ENCODE assay signal across 8 mouse cellular contexts in genomic region chr7:38107371-38108259, GRCm38 (mm10). TPM values are rescaled to one million over a fixed set of nuclear protein-coding genes. Genes with fewer than 3 reads are reported as not detected.
DNase-seq lines count a peak whose midpoint lies in the region; ATAC-seq and TF ChIP-seq lines count a peak whose summit lies in the region.

Gene Ccne1 (minus strand): TSS chr7:38107534.

- WGBS in cerebellum, adult 2 months: 1% methylated on average over 101 of the region's 102 CpGs
- WGBS in hindbrain, embryonic 10.5 days: under 1% methylated on average over 102 of the region's 102 CpGs
- under 1% methylated on average over 49 of the region's 102 CpGs for WGBS in lung, postnatal 0 days

- peak within 1 kb of the TSS; percentile 93 for H3K9ac ChIP-seq in MEL (ENCODE audit: control insufficient read depth, low read depth, low read length, poor library complexity, severe bottlenecking)
- peak within 1 kb of the TSS; percentile 46 for H3K9ac ChIP-seq in lung, postnatal 0 days (replicated peaks; ENCODE audit: low read depth)

- H3K27me3 ChIP-seq in MEL (ENCODE audit: control insufficient read depth in 1 of 2, insufficient read depth in 2 of 2, low read length in 2 of 2): no peaks in the 10 kb centered on the region; a peak in 1 of 4 replicates
- no peaks in the 10 kb centered on the region for H3K27me3 ChIP-seq in cerebellum, adult 2 months (ENCODE audit: control insufficient read depth, insufficient read depth, low read length)
- H3K27me3 ChIP-seq in hindbrain, embryonic 10.5 days (ENCODE audit: insufficient read depth, poor library complexity, severe bottlenecking): peaks cover 10% of the 10 kb centered on the region
- H3K27me3 ChIP-seq in lung, postnatal 0 days (replicated peaks; ENCODE audit: insufficient read depth, low read length): no peaks in the 10 kb centered on the region

- H3K4me2 ChIP-seq in lung, postnatal 0 days (replicated peaks; ENCODE audit: low read depth, low read length): peak within 1 kb of the TSS; percentile 100

- H3K79me2 ChIP-seq in MEL (ENCODE audit: control insufficient read depth, insufficient read depth, low read length, poor library complexity): peaks cover 12% of the 10 kb centered on the region

- no peak for TF ChIP-seq CTCF in MEL (IDR thresholded peaks at IDR 0.05 in 2 of 3, conservative IDR thresholded peaks at IDR 0.05 in 1 of 3; ENCODE audit: control insufficient read depth in 1 of 3, insufficient read depth in 1 of 3, low read depth in 2 of 3, low read length in 3 of 3, poor library complexity in 1 of 3, severe bottlenecking in 1 of 3)
- TF ChIP-seq CTCF in cerebellum, adult 2 months (IDR thresholded peaks at IDR 0.05; ENCODE audit: borderline replicate concordance, insufficient read depth, low read depth, low read length): no peak
- TF ChIP-seq CTCF in lung, postnatal 0 days (IDR thresholded peaks at IDR 0.05): no peak

- peak within 1 kb of the TSS; percentile 66 for H3K27ac ChIP-seq in MEL (ENCODE audit: control insufficient read depth, low read depth, low read length)
- peak within 1 kb of the TSS; percentile 71 for H3K27ac ChIP-seq in cerebellum, adult 2 months (ENCODE audit: insufficient read depth, low read length)
- H3K27ac ChIP-seq in hindbrain, embryonic 10.5 days: peak within 1 kb of the TSS; percentile 94
- H3K27ac ChIP-seq in lung, postnatal 0 days (ENCODE audit: low read length): 0 out of 2 replicates have a peak within 1 kb of the TSS, but pooled peaks have one; percentile 14

- TF ChIP-seq EP300 in MEL (IDR thresholded peaks at IDR 0.05; ENCODE audit: low read depth in 1 of 2, low read length in 2 of 2): no peak
- TF ChIP-seq EP300 in lung, postnatal 0 days (IDR thresholded peaks at IDR 0.05): no peak

- peak within 1 kb of the TSS; percentile 75 to 87 for H3K4me3 ChIP-seq in MEL (ENCODE audit: control insufficient read depth in 1 of 2, insufficient read depth in 1 of 2, low read depth in 2 of 2, low read length in 2 of 2)
- H3K4me3 ChIP-seq in cerebellum, adult 2 months (replicated peaks; ENCODE audit: insufficient read depth, low read depth, low read length): peak within 1 kb of the TSS; percentile 88
- peak within 1 kb of the TSS; percentile 90 for H3K4me3 ChIP-seq in hindbrain, embryonic 10.5 days
- H3K4me3 ChIP-seq in lung, postnatal 0 days (ENCODE audit: low read depth, low read length): peak within 1 kb of the TSS; percentile 69

- no peaks in the 10 kb centered on the region for H3K9me3 ChIP-seq in MEL (replicated peaks; ENCODE audit: insufficient read depth, low read length)
- no peaks in the 10 kb centered on the region for H3K9me3 ChIP-seq in hindbrain, embryonic 10.5 days
- H3K9me3 ChIP-seq in lung, postnatal 0 days (ENCODE audit: low read length): no peaks in the 10 kb centered on the region

- no peak for TF ChIP-seq RAD21 in MEL (IDR thresholded peaks at IDR 0.05; ENCODE audit: low read depth, low read length)

- H3K36me3 ChIP-seq in MEL (ENCODE audit: control insufficient read depth in 1 of 2, insufficient read depth in 2 of 2, low read length in 2 of 2): peaks cover 2 to 23% of the 10 kb centered on the region in 2 experiments
- peaks cover 21% of the 10 kb centered on the region for H3K36me3 ChIP-seq in hindbrain, embryonic 10.5 days
- peaks cover 4% of the 10 kb centered on the region; the same call in 1 of the 2 replicates for H3K36me3 ChIP-seq in lung, postnatal 0 days (ENCODE audit: insufficient read depth, low read length)

- peak; percentile 93 for DNase-seq in MEL (ENCODE audit: low read depth, low spot score)
- DNase-seq in cerebellum, adult 2 months: peak; percentile 97 to 99
- DNase-seq in forelimb bud, embryonic 11.5 days (ENCODE audit: low read depth, low spot score): peak; percentile 95
- DNase-seq in hindbrain, embryonic 10.5 days (ENCODE audit: low spot score): peak; percentile 99
- peak; percentile 97 for DNase-seq in layer of hippocampus, adult 9-11 months
- peak; percentile 98 for DNase-seq in lung, postnatal 0 days (ENCODE audit: low spot score)
- peak; percentile 99 for DNase-seq in ovary, postnatal 14 days (ENCODE audit: low spot score)
- peak; percentile 100 for DNase-seq in thymus, postnatal 14 days

- peak; percentile 73 to 76 for TF ChIP-seq POLR2A in MEL (IDR thresholded peaks at IDR 0.05; ENCODE audit: control insufficient read depth in 1 of 2, insufficient read depth in 1 of 2, low read depth in 1 of 2, low read length in 2 of 2, poor library complexity in 1 of 2)
- TF ChIP-seq POLR2A in cerebellum, adult 2 months (IDR thresholded peaks at IDR 0.05; ENCODE audit: borderline replicate concordance, insufficient read depth, low read length): no peak

- peaks cover 4 to 20% of the 10 kb centered on the region in 2 experiments; a peak in 3 of 4 replicates for H3K4me1 ChIP-seq in MEL (ENCODE audit: control insufficient read depth in 1 of 2, insufficient read depth in 2 of 2, low read length in 2 of 2)
- H3K4me1 ChIP-seq in cerebellum, adult 2 months (ENCODE audit: control insufficient read depth, insufficient read depth, low read length): peaks cover 3% of the 10 kb centered on the region; the same call in 1 of the 2 replicates
- peaks cover 52% of the 10 kb centered on the region for H3K4me1 ChIP-seq in hindbrain, embryonic 10.5 days (replicated peaks)
- peaks cover 8% of the 10 kb centered on the region; the same call in 1 of the 2 replicates for H3K4me1 ChIP-seq in lung, postnatal 0 days (ENCODE audit: insufficient read depth, low read depth, low read length)

- peak; percentile 94 for ATAC-seq in lung, postnatal 0 days

TF ChIP-seq in MEL, 35 proteins besides CTCF, POLR2A, EP300 and RAD21:
- no peak for TF ChIP-seq ZC3H11A (IDR thresholded peaks at IDR 0.05; ENCODE audit: low read depth, low read length)
- TF ChIP-seq HCFC1 (IDR thresholded peaks at IDR 0.05; ENCODE audit: low read depth, low read length): 0 out of 2 replicates have a peak, but pooled peaks have one; percentile 50
- 0 out of 2 replicates have a peak, but pooled peaks have one; percentile 6 for TF ChIP-seq ELF1 (IDR thresholded peaks at IDR 0.05; ENCODE audit: low read depth, low read length)
- peak; percentile 87; the same call in 1 of the 2 replicates for TF ChIP-seq E2F4 (IDR thresholded peaks at IDR 0.05; ENCODE audit: borderline replicate concordance, low read depth, low read length)
- TF ChIP-seq MYC (IDR thresholded peaks at IDR 0.05; ENCODE audit: low read depth, low read length): peak; percentile 50; the same call in 1 of the 2 replicates
- TF ChIP-seq TBP (IDR thresholded peaks at IDR 0.05; ENCODE audit: low read depth, low read length): peak; percentile 48; the same call in 1 of the 2 replicates
- TF ChIP-seq MYB (IDR thresholded peaks at IDR 0.05; ENCODE audit: low read depth, low read length): no peak
- peak; percentile 52; the same call in 1 of the 2 replicates for TF ChIP-seq ZMIZ1 (IDR thresholded peaks at IDR 0.05; ENCODE audit: low read depth, low read length)
- TF ChIP-seq MXI1 (IDR thresholded peaks at IDR 0.05; ENCODE audit: low read depth, low read length): peak; percentile 69
- TF ChIP-seq NRF1 (IDR thresholded peaks at IDR 0.05; ENCODE audit: insufficient read depth, low read depth, low read length, poor library complexity, severe bottlenecking): peak; percentile 65
- TF ChIP-seq NELFE (IDR thresholded peaks at IDR 0.05; ENCODE audit: low read depth, low read length): peak; percentile 62

RNA-seq across cellular contexts. Expression of gene Ccne1, which starts in this region (rescaled TPM):
- 48.5 and 53.1 TPM in 2 replicates for total RNA-seq in MEL (2012; rRNA removed)
- 100 to 1,000 TPM in 1 of 2 experiments, 10 to 100 TPM in 1; 78.0 to 321 TPM for polyA plus RNA-seq in MEL (2012; ENCODE audit: insufficient read depth in 1 of 2, insufficient read length in 2 of 2, low read depth in 1 of 2, low replicate concordance in 2 of 2, missing spikeins in 1 of 2)
- 19.6 and 20.3 TPM in 2 replicates for polyA plus RNA-seq in cerebellum, adult 2 months (2012; rRNA removed)
- 66.1 and 92.1 TPM in 2 replicates for polyA plus RNA-seq in hindbrain, embryonic 10.5 days (2016; fragmentation: Nextera tagmentation; extraction: Ambion mirVana)
- polyA plus RNA-seq in lung, postnatal 0 days (2015; fragmentation: Nextera tagmentation; extraction: Ambion mirVana): 2.9 and 3.6 TPM in 2 replicates

Comparison
In these comparisons a context has a peak if more than half of its experiments do, and no peak if none do; other contexts are left out.
1. Peak in every context shown above with its lines: DNase-seq, ATAC-seq, H3K4me3 ChIP-seq and H3K27ac ChIP-seq.
2. H3K27ac ChIP-seq: peak in every context shown above with its lines; median percentile 94 in hindbrain, embryonic 10.5 days; 71 in cerebellum, adult 2 months; 66 in MEL; 14 in lung, postnatal 0 days.